Mouse (Mus musculus) adrenal gland, adult 18-20 months (tissue): ENCODE data around the gene Dnajc17. TPM values are rescaled to one million over a fixed set of nuclear protein-coding genes. Genes with fewer than 3 reads are reported as not detected.

ENCODE experiments used
- DNase-seq, 2 experiments: peaks; one replicate each; pipeline ENCODE4 v3.0.0; 2021 to 2022; ENCODE audit warnings: low spot score in 2 of 2
- total RNA-seq, 2 experiments: library from RNA; stranded (reverse); gene quantifications; 1 replicate in 1 of 2; 2 replicates in 1 of 2; pipeline ENCODE4 v1.2.3; 2021

Gene Dnajc17
- total RNA-seq, 2 experiments from 2014 or later = 12.5 to 13.1 TPM

DNA sequence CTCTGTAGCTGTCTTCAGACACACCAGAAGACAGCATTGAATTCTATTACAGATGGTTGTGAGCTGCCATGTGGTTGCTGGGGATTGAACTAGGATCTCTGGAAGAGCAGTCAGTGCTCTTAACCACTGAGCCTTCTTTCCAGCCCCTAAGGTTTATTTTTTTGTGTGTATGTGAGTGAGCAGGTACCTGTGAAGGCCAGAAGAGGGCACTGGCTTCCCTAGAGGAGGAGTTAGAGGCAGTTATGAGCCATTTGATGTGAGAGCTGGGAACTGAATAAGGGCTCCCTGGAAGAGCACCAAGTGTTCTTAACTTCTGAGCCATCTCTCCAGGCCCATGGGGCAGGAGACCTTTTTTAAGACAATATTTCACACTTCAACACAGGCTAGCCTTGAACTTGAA lies 43.2 kb downstream of the Dnajc17 start:
- no peak for DNase-seq

DNA sequence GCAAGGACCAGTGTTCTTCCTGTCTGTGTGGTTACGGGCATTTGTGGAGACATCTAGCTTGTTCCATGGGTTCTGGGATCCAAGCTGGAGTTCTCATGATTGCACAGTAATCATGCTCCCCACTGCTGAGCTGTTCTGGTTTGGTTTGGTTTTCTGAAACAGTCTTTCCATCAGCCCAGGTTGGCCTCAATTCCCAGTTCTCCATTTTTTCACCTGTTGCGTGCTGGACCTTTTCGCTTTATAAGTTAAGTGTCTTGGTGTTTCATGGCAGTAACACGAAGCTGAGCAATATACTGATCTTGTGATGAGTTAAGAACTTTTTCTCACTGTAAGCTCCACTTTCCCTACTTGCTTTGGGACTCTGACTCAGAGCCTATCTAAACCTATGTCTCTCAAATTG lies 44.6 kb downstream of the Dnajc17 start:
- no peak for DNase-seq

DNA sequence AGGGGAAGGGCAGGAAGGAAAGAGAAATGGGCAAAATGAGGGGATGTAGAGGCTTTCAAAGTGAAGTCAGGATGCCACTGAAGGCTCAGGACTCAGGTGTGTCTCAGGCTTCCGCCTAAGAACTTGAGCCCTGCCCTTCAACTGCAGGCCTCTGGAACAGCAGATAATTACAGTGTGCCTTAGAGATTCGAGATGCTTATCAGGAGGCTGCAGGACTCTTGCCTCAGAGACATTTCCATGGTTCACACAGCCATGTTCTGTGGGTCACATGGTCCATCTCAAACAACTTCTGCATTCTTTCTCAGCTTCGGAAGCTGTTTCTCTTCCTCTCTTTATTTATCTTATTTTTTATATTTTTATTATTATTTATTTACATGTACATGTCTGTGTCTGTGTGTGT lies 45.5 kb downstream of the Dnajc17 start:
- no peak for DNase-seq

DNA sequence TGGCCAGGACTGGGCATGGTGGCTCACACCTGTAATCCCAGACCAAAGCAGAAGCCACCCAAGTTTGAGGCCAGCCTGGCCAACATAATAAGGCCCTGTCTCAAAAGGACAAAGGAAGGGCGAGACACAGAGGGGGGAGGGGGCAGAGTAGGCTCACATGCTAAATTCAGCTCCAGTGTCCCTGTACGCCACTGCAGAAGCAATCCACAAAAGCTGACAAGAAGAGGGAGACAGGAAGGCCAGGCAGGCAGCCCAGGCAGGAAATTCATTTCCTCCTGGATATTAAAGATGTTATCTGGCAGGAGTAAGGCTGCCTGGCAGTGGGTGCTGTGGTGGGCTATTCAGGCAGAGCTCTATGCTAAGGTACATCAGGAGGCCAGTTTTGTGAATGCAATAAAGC lies 47.3 kb downstream of the Dnajc17 start:
- no peak for DNase-seq

DNA sequence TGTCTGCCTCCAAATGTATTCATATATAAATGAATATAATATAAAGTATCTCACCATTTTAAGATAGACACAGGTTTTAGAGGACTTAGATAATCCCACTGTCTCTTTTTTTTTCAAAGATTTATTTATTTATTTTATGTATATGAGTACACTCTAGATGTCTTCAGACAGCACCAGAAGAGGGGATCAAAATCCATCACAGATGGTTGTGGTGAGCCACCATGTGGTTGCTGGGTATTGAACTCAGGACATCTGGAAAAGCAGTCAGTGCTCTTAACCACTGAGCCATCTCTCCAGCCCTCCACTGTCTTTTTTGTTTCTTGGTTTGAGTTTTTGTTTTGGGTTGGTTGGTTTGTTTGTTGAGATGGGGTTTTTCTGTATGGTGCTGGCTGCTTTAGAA lies 50.8 kb downstream of the Dnajc17 start:
- no peak for DNase-seq

DNA sequence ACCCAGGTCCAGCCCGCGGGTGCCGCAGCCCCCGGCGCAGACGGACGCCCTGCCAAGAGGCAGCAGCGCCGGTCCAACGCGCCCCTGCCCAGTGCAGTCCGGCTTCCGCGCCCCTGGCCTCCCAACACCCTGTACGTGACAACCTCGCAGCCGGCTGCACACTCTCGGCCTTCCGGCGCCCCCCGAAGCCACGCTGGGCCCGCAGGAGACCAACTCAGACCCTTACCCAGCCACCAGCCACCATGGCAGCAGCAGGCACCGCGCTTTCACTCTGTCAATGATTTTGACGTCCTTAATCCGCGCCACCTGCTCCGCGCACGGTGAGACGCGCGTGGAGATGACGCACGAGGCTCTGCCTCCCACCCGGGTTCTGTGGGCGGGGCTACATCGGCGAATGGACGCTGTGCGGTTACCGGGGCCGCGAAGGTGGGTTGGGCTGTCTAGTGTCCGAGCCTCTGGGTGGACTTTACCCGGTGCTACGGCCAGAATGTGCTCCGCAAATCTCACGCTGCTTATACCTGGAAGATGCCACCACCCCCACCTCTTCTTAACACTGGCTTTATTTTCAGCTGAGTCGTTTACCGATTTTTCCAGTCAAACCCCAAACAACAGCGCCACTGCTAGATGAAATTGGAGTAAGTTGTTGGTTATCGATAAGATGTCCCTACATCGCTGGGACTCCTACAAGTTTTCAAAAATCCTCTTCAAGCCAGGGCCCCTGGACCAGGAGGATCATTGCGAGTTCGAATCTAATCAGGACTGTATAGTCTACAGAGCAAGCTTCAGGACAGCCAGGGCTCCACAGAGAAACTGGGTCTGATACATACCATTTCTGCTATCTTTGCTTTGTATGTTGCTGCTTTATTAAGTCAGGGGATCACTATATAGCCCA lies 51.7 kb downstream of the Dnajc17 start, which contains the start of gene Rmdn3:
Gene Rmdn3 (minus strand): TSS at position 354 of the 892 bp plus-strand sequence.
- peak; percentile 93 to 95 for DNase-seq

DNA sequence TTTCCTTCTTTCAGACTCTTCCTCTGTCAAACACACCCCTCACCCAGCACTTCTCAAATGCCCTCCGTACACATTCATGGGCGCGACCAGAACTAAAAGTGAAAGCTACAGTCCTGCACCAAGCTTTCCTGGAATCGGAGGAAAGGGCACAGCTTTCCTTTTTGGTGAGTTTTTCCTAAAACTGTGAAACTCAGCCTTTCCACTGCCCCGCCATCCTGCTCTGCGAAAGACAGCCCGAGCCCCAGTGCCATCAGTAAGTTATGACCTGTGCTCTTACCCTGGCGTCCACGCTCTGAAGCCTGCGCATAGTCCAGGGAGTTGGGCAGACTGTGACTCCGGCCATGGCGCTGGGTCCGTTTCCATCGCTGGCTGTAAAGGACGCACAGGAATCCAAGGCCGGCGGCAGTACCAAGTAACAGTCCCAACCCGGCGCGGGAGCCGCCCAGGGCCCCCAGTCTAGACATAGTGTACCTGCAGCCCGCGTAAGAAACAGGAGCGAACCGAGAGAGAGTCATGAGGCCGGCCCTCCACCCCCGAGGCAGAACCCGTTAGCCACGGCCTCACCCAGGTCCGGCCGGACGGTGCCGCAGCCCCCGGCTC lies 52.4 kb downstream of the Dnajc17 start:
- DNase-seq = peak in 1 of 2 experiments; percentile 43

DNA sequence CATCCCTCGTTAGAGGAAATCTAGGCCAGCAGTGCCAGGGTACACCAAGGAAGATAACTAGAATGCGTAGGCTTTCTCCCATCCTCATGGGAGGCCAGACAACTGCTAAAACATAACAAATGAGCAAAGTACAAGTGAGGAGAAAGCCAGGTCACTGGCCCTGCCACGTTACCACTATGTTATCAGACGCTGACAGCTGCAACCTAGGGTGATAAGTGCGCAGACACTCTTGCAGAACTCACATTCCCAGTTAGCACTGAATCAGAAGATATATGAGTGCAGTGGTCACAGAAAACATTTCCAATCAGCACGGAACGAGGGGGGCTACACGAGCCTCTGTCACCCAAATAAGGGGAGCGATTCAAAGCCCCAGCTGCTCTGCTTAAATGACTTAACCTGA lies 53.2 kb downstream of the Dnajc17 start:
- DNase-seq = no peak

DNA sequence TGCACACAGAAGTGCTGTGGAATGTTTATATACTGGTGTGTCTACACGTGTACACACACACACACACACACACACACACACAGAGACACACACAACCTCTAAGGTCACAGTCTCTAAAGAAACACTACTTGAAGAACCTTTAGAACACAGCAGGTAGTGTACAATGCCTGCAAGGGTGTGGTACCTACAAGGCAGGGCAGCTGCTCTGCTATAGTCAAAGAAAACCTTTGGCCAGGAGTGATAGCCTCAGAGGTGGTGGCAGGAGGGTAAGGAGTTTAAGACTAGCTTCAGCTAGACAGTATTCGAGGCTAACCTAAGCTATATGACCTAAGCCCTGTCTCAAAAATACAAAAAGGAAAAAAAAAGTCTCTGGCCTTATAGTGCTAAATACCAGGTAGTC lies 53.9 kb downstream of the Dnajc17 start:
- no peak for DNase-seq

DNA sequence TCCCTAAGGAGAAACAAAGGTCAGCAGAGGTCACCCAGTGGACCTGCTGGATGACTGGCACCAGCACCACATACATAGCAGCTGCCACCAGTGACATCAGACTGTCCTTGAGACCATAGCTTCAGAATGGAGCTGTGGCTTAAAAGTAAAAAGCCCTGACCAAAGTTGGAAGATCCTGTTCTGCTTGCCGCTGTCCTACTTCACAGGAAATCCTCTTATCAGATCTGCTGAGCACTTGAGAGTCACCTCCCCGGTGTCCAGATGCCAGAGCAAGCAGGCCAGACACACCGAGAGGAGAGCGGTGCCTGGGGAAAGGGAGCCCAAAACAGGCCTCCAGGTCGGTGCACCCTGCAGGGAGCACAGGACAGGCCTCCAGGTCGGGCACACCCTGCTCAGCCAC lies 56.3 kb downstream of the Dnajc17 start:
- DNase-seq = no peak

DNA sequence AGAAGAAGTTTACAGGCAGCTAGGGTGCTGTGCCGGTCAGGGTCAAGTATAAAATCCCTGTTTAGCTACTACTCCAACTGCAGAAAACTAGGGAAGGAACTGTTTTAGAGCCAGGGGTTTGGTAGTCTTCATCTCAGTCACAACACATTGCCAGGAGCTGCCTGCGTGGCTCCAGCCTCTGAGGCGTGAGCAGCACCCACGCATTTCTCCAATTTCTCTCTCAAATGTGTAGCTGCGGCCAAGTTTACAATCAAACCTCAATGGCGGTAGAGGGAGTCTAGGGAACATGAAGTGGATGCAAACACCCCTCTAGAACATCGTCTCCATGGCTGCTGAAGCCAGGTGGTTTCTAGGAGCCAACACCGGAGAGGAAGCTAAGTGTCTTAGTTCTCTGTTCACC lies 60.8 kb downstream of the Dnajc17 start:
- DNase-seq = no peak

DNA sequence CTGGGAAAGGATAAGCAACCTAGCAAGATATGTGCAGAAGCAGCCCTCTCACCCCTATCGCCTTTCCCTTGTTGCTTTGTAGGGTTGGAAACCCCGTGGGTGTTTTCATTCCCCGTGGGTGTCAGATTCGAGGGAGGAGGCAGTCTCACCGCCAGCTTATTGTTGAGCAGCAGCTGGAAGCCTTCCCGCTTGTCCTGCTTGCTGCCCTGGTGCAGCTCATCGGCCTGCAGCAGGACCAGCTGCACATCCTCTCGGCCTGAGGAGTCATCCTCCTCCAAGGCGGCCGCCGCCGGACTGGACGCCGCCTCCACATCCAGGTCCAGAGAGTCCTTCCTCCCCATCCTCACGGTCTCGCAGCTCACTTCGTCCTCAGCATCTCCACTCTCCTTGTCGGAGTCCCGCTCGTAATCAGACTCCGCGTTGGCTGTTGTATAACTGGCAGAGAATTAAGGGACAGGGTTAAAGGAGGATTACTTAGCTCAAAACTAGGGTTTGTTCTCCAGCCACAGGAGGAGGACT lies 61.4 kb downstream of the Dnajc17 start:
- no peak for DNase-seq

DNA sequence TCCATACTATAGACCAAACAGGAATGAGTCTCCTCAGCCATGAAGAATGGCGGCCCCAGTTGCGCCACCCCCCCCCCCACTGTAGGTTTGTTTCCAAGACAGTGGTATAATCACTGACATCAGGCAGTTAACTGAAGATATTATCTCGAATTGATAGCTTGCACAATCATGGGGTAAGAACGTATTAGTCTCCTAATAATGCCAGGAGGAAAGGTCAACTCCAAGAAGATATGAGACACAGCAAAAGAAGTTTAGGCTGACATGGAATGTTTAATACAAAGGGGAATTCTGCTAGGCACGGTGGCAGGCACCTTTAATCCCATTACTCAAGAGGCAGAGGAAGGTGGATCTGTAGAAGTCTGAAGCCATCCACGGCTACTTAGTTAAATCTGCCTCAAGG lies 62.2 kb downstream of the Dnajc17 start:
- no peak for DNase-seq

DNA sequence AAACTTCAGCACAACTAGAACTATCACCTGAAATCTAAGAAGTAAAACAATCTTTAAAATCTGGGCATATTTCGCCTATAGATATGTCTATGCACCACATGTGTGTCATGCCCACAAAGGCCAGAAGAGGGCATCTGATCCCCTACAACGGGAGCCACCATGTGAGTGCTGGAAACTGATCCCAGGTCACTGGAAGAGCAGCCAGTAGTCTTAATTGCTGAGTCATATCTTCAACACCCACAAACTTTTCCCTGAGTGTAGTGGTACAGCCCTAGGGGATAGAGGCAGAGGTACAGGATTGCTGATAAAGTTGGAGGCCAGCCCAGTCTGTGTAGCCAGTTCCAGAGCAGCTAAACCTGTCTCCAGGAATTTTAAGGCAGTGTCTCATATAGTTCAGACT lies 63.4 kb downstream of the Dnajc17 start:
- DNase-seq = no peak

DNA sequence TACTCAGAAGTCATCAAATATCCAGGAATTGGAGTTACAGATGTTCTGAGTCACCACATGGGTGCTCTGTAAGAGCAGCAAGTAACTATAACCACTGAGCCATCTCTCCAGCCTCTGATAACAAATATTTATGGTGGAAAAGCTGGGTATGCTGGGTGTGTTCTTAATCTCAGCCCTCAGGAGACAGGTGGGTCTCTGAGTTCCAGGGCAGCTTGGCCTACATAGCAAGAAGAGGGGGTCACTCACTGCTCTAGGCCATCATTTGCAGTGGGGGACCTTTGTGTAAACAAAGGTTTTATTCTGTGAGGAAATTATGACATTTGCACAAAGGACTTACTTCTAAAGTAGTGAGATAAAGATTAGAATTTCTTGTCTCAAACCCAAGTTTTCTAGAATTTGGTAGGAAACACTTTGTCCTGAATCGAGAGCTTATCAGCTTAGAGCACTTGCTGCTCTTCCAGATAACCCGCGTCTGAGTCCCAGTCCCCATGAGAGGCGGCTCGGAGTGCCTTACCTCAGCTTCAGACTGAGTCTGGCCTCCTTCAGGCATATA lies 72.2 kb downstream of the Dnajc17 start:
- DNase-seq = no peak

Other genes starting within 250 kb of the Dnajc17 start
- 10 to 100 TPM; 16.5 TPM for gene Ccdc32, start 179.4 kb downstream of the Dnajc17 start, total RNA-seq
- 1 to 10 TPM; 4.4 to 5.9 TPM for gene Rpusd2, start 174.0 kb downstream of the Dnajc17 start, total RNA-seq
- under 1 TPM; 0.33 to 0.45 TPM for gene Knl1, start 161.7 kb downstream of the Dnajc17 start, total RNA-seq
- gene Rad51, start 96.0 kb downstream of the Dnajc17 start, total RNA-seq = under 1 TPM; 0.70 to 0.74 TPM
- 100 to 1,000 TPM in 1 of 2 experiments, 10 to 100 TPM in 1; 72.4 to 101 TPM for gene Rmdn3, start 51.8 kb downstream of the Dnajc17 start, total RNA-seq
- 10 to 100 TPM; 24.3 to 26.0 TPM for gene Gchfr, start 41.0 kb downstream of the Dnajc17 start, total RNA-seq
- gene Gm14137, start 34.3 kb downstream of the Dnajc17 start, total RNA-seq = under 1 TPM in 1 of 2 experiments, not detected in 1; 0.13 TPM
- gene Zfyve19, start 178 bp downstream of the Dnajc17 start, total RNA-seq = 10 to 100 TPM; 32.0 to 32.4 TPM
- gene Ppp1r14d, start 21.1 kb upstream of the Dnajc17 start, total RNA-seq = not detected
- gene Spint1, start 28.6 kb upstream of the Dnajc17 start, total RNA-seq = 1 to 10 TPM; 1.6 to 2.1 TPM
- gene Rhov, start 62.5 kb upstream of the Dnajc17 start, total RNA-seq = under 1 TPM; 0.17 to 0.74 TPM
- gene Vps18, start 79.9 kb upstream of the Dnajc17 start, total RNA-seq = 10 to 100 TPM; 24.0 TPM
- 10 to 100 TPM in 1 of 2 experiments, 1 to 10 TPM in 1; 9.7 to 10.5 TPM for gene Dll4, start 117.0 kb upstream of the Dnajc17 start, total RNA-seq
- gene Chac1, start 142.4 kb upstream of the Dnajc17 start, total RNA-seq = 10 to 100 TPM in 1 of 2 experiments, 1 to 10 TPM in 1; 3.7 to 13.2 TPM